Mouse (Mus musculus): ENCODE measurements around the gene Git1. TPM values are rescaled to one million over a fixed set of nuclear protein-coding genes. Genes with fewer than 3 reads are reported as not detected.

The Git1 gene
- polyA plus RNA-seq, 1 experiment = 36.2 TPM

GRCm38 (mm10) chr11:77455770-77456510, 37.4 kb upstream of the Git1 start:
- 91% methylated on average over 9 of the region's 9 CpGs for WGBS
- Histone ChIP-seq H3K36me3 (ENCODE audit: control insufficient read depth, insufficient read depth, low read length) (peaks cover 25% of the 10 kb centered on the region), H3K4me1 (ENCODE audit: control insufficient read depth, insufficient read depth, insufficient read length) (no peaks in the 10 kb centered on the region), H3K27ac (ENCODE audit: insufficient read depth, low read length) (no peak overlapping the region), H3K27me3 (ENCODE audit: control insufficient read depth, insufficient read depth, low read length) (no peaks in the 10 kb centered on the region), H3K4me3 (ENCODE audit: extremely low read depth, insufficient read depth, insufficient read length) (no peak overlapping the region)
- TF ChIP-seq POLR2A (IDR thresholded peaks at IDR 0.05; ENCODE audit: low read depth, low read length) = no peak
- no peak for TF ChIP-seq CTCF (IDR thresholded peaks at IDR 0.05; ENCODE audit: extremely low read depth, insufficient read depth, insufficient read length, insufficient replicate concordance)
- DNase-seq (ENCODE audit: low read depth in 1 of 2, low spot score in 2 of 2) = no peak

GRCm38 (mm10) chr11:77456866-77457265, 36.5 kb upstream of the Git1 start:
- no peaks in the 10 kb centered on the region for H3K27me3 ChIP-seq (ENCODE audit: control insufficient read depth, insufficient read depth, low read length)
- no peak for TF ChIP-seq POLR2A (IDR thresholded peaks at IDR 0.05; ENCODE audit: low read depth, low read length)
- H3K36me3 ChIP-seq (ENCODE audit: control insufficient read depth, insufficient read depth, low read length) = peaks cover 24% of the 10 kb centered on the region
- no peak overlapping the region for H3K4me3 ChIP-seq (ENCODE audit: extremely low read depth, insufficient read depth, insufficient read length)
- no peak for DNase-seq (ENCODE audit: low read depth in 1 of 2, low spot score in 2 of 2)
- H3K27ac ChIP-seq (ENCODE audit: insufficient read depth, low read length) = no peak overlapping the region
- H3K4me1 ChIP-seq (ENCODE audit: control insufficient read depth, insufficient read depth, insufficient read length) = no peaks in the 10 kb centered on the region
- 74% methylated on average over 6 of the region's 6 CpGs for WGBS

GRCm38 (mm10) chr11:77461856-77462255, 31.5 kb upstream of the Git1 start:
- Histone ChIP-seq H3K27ac (ENCODE audit: insufficient read depth, low read length) (no peak overlapping the region), H3K4me1 (ENCODE audit: control insufficient read depth, insufficient read depth, insufficient read length) (no peaks in the 10 kb centered on the region; the same call in 1 of the 2 replicates), H3K4me3 (ENCODE audit: extremely low read depth, insufficient read depth, insufficient read length) (peak overlapping the region; percentile 49; the same call in 1 of the 2 replicates), H3K36me3 (ENCODE audit: control insufficient read depth, insufficient read depth, low read length) (no peaks in the 10 kb centered on the region; the same call in 1 of the 2 replicates), H3K27me3 (ENCODE audit: control insufficient read depth, insufficient read depth, low read length) (peaks cover 13% of the 10 kb centered on the region)
- TF ChIP-seq POLR2A (IDR thresholded peaks at IDR 0.05; ENCODE audit: low read depth, low read length) (no peak), CTCF (IDR thresholded peaks at IDR 0.05; ENCODE audit: extremely low read depth, insufficient read depth, insufficient read length, insufficient replicate concordance) (no peak)
- 8% methylated on average over 6 of the region's 6 CpGs for WGBS
- no peak for DNase-seq (ENCODE audit: low read depth in 1 of 2, low spot score in 2 of 2)

- no peak within 1 kb of the TSS for H3K27ac ChIP-seq (ENCODE audit: insufficient read depth, low read length)
- peak in 1 of 2 experiments; percentile 50 for DNase-seq (ENCODE audit: low read depth in 1 of 2, low spot score in 2 of 2)
- peaks cover 13% of the 10 kb centered on the region for H3K27me3 ChIP-seq (ENCODE audit: control insufficient read depth, insufficient read depth, low read length)
- 1% methylated on average over 72 of the region's 73 CpGs for WGBS
- TF ChIP-seq CTCF (IDR thresholded peaks at IDR 0.05; ENCODE audit: extremely low read depth, insufficient read depth, insufficient read length, insufficient replicate concordance) (no peak), POLR2A (IDR thresholded peaks at IDR 0.05; ENCODE audit: low read depth, low read length) (no peak)
- no peaks in the 10 kb centered on the region; the same call in 1 of the 2 replicates for H3K36me3 ChIP-seq (ENCODE audit: control insufficient read depth, insufficient read depth, low read length)
- peaks cover 4% of the 10 kb centered on the region for H3K4me1 ChIP-seq (ENCODE audit: control insufficient read depth, insufficient read depth, insufficient read length)
- H3K4me3 ChIP-seq (ENCODE audit: extremely low read depth, insufficient read depth, insufficient read length) = peak within 1 kb of the TSS; percentile 49
Measured at GRCm38 (mm10) chr11:77462283-77463100, 30.9 kb upstream of the Git1 start, which contains the start of gene Coro6. Gene Coro6, plus strand, starts transcription at chr11:77462411.

- TF ChIP-seq CTCF (IDR thresholded peaks at IDR 0.05; ENCODE audit: extremely low read depth, insufficient read depth, insufficient read length, insufficient replicate concordance) (no peak), POLR2A (IDR thresholded peaks at IDR 0.05; ENCODE audit: low read depth, low read length) (no peak)
- 42% methylated on average over 8 of the region's 8 CpGs for WGBS
Measured at GRCm38 (mm10) chr11:77463101-77463445, 30.3 kb upstream of the Git1 start.

GRCm38 (mm10) chr11:77463786-77464185, 29.6 kb upstream of the Git1 start:
- WGBS = 85% methylated on average over 10 of the region's 10 CpGs
- peaks cover 13% of the 10 kb centered on the region for H3K27me3 ChIP-seq (ENCODE audit: control insufficient read depth, insufficient read depth, low read length)

More at GRCm38 (mm10) chr11:77463101-77463445, 30.3 kb upstream of the Git1 start:
- Histone ChIP-seq H3K4me3 (ENCODE audit: extremely low read depth, insufficient read depth, insufficient read length) (peak overlapping the region; percentile 49; the same call in 1 of the 2 replicates), H3K27me3 (ENCODE audit: control insufficient read depth, insufficient read depth, low read length) (peaks cover 13% of the 10 kb centered on the region), H3K36me3 (ENCODE audit: control insufficient read depth, insufficient read depth, low read length) (no peaks in the 10 kb centered on the region), H3K4me1 (ENCODE audit: control insufficient read depth, insufficient read depth, insufficient read length) (peaks cover 7% of the 10 kb centered on the region), H3K27ac (ENCODE audit: insufficient read depth, low read length) (no peak overlapping the region)
- no peak for DNase-seq (ENCODE audit: low read depth in 1 of 2, low spot score in 2 of 2)

More at GRCm38 (mm10) chr11:77463786-77464185, 29.6 kb upstream of the Git1 start:
- no peak overlapping the region for H3K27ac ChIP-seq (ENCODE audit: insufficient read depth, low read length)
- H3K4me1 ChIP-seq (ENCODE audit: control insufficient read depth, insufficient read depth, insufficient read length) = peaks cover 7% of the 10 kb centered on the region
- H3K4me3 ChIP-seq (ENCODE audit: extremely low read depth, insufficient read depth, insufficient read length) = no peak overlapping the region
- DNase-seq (ENCODE audit: low read depth in 1 of 2, low spot score in 2 of 2) = no peak
- TF ChIP-seq CTCF (IDR thresholded peaks at IDR 0.05; ENCODE audit: extremely low read depth, insufficient read depth, insufficient read length, insufficient replicate concordance) (no peak), POLR2A (IDR thresholded peaks at IDR 0.05; ENCODE audit: low read depth, low read length) (no peak)
- no peaks in the 10 kb centered on the region for H3K36me3 ChIP-seq (ENCODE audit: control insufficient read depth, insufficient read depth, low read length)
